8 mouse cellular contexts compared by ENCODE assay signal in genomic region chr5:43232480-43233315, GRCm38 (mm10). TPM values are rescaled to one million over a fixed set of nuclear protein-coding genes. Genes with fewer than 3 reads are reported as not detected.
DNase-seq lines count a peak whose midpoint lies in the region; ATAC-seq and TF ChIP-seq lines count a peak whose summit lies in the region.

Gene Cpeb2, plus strand, starts transcription at chr5:43233170.

- peaks cover 3% of the 10 kb centered on the region; the same call in 1 of the 2 replicates for H3K27me3 ChIP-seq in embryonic facial prominence, embryonic 15.5 days
- no peaks in the 10 kb centered on the region for H3K27me3 ChIP-seq in heart, embryonic 11.5 days (ENCODE audit: control insufficient read depth, insufficient read depth, low read length)
- H3K27me3 ChIP-seq in kidney, embryonic 16.5 days (ENCODE audit: insufficient read depth, low read length), result peaks cover 14% of the 10 kb centered on the region
- H3K27me3 ChIP-seq in liver, adult 2 months (ENCODE audit: control insufficient read depth, insufficient read depth, low read length), result no peaks in the 10 kb centered on the region
- no peaks in the 10 kb centered on the region for H3K27me3 ChIP-seq in myocyte (ENCODE audit: control insufficient read depth, insufficient read depth, insufficient read length)
- no peaks in the 10 kb centered on the region; the same call in 1 of the 2 replicates for H3K27me3 ChIP-seq in splenic B cell, adult 2 months (ENCODE audit: control insufficient read depth, insufficient read depth, low read length, poor library complexity, severe bottlenecking)

- H3K79me2 ChIP-seq in liver, adult 2 months (ENCODE audit: control insufficient read depth, insufficient read depth, low read length), result peaks cover 19% of the 10 kb centered on the region
- peaks cover 20% of the 10 kb centered on the region for H3K79me2 ChIP-seq in myocyte (ENCODE audit: control insufficient read depth, insufficient read depth)

- H3K4me3 ChIP-seq in embryonic facial prominence, embryonic 15.5 days (replicated peaks), result peak within 1 kb of the TSS; percentile 87
- H3K4me3 ChIP-seq in heart, embryonic 11.5 days (ENCODE audit: low read depth, low read length), result peak within 1 kb of the TSS; percentile 99
- H3K4me3 ChIP-seq in kidney, embryonic 16.5 days (ENCODE audit: low read length), result peak within 1 kb of the TSS; percentile 77
- peak within 1 kb of the TSS; percentile 84 for H3K4me3 ChIP-seq in liver, adult 2 months (ENCODE audit: insufficient read depth, low read depth, low read length)
- H3K4me3 ChIP-seq in myocyte, result peak within 1 kb of the TSS; percentile 43

- peak within 1 kb of the TSS; percentile 98 for H3ac ChIP-seq in myocyte (ENCODE audit: control insufficient read depth, insufficient read length)

- H3K9me3 ChIP-seq in embryonic facial prominence, embryonic 15.5 days (replicated peaks), result no peaks in the 10 kb centered on the region
- H3K9me3 ChIP-seq in heart, embryonic 11.5 days (replicated peaks; ENCODE audit: control insufficient read depth, low read length), result no peaks in the 10 kb centered on the region
- no peaks in the 10 kb centered on the region for H3K9me3 ChIP-seq in kidney, embryonic 16.5 days (ENCODE audit: low read length)

- peaks cover 5% of the 10 kb centered on the region; the same call in 1 of the 2 replicates for H3K4me1 ChIP-seq in embryonic facial prominence, embryonic 15.5 days
- no peaks in the 10 kb centered on the region for H3K4me1 ChIP-seq in heart, embryonic 11.5 days (ENCODE audit: control insufficient read depth, insufficient read depth, low read length)
- H3K4me1 ChIP-seq in kidney, embryonic 16.5 days (ENCODE audit: insufficient read depth, low read length), result peaks cover 3% of the 10 kb centered on the region; the same call in 1 of the 2 replicates
- H3K4me1 ChIP-seq in liver, adult 2 months (ENCODE audit: control insufficient read depth, insufficient read depth, low read length), result peaks cover 2% of the 10 kb centered on the region; the same call in 1 of the 2 replicates

- DNase-seq in 416B (ENCODE audit: low read depth), result peak; percentile 96
- DNase-seq in adrenal gland, postnatal 4 days (ENCODE audit: low spot score in 2 of 2), result peak; percentile 83 to 91
- peak; percentile 92 for DNase-seq in liver, adult 2 months (ENCODE audit: extremely low read depth, low read depth, low spot score)
- peak; percentile 90 for DNase-seq in splenic B cell, adult 2 months (ENCODE audit: low read depth, low spot score)

- no peak for TF ChIP-seq CTCF in liver, adult 2 months (IDR thresholded peaks at IDR 0.05; ENCODE audit: low read depth, low read length)

- peak within 1 kb of the TSS; percentile 98 for H3K4me2 ChIP-seq in embryonic facial prominence, embryonic 15.5 days (replicated peaks)
- H3K4me2 ChIP-seq in heart, embryonic 11.5 days, result peak within 1 kb of the TSS; percentile 87
- H3K4me2 ChIP-seq in kidney, embryonic 16.5 days (replicated peaks; ENCODE audit: low read depth, low read length), result peak within 1 kb of the TSS; percentile 98
- peak within 1 kb of the TSS; percentile 93 for H3K4me2 ChIP-seq in myocyte (ENCODE audit: low read depth)

- peak within 1 kb of the TSS; percentile 98 for H3K27ac ChIP-seq in embryonic facial prominence, embryonic 15.5 days (replicated peaks)
- peak within 1 kb of the TSS; percentile 100 for H3K27ac ChIP-seq in heart, embryonic 11.5 days (ENCODE audit: low read depth, low read length)
- peak within 1 kb of the TSS; percentile 92 for H3K27ac ChIP-seq in kidney, embryonic 16.5 days (ENCODE audit: low read length)
- H3K27ac ChIP-seq in liver, adult 2 months (replicated peaks; ENCODE audit: insufficient read depth, low read depth, low read length), result peak within 1 kb of the TSS; percentile 98

- H3K36me3 ChIP-seq in embryonic facial prominence, embryonic 15.5 days, result no peaks in the 10 kb centered on the region
- no peaks in the 10 kb centered on the region for H3K36me3 ChIP-seq in heart, embryonic 11.5 days (ENCODE audit: control insufficient read depth, insufficient read depth, low read length)
- no peaks in the 10 kb centered on the region for H3K36me3 ChIP-seq in kidney, embryonic 16.5 days (ENCODE audit: insufficient read depth, low read length)
- H3K36me3 ChIP-seq in liver, adult 2 months (ENCODE audit: control insufficient read depth, insufficient read depth, low read length), result no peaks in the 10 kb centered on the region; the same call in 1 of the 2 replicates
- H3K36me3 ChIP-seq in myocyte (ENCODE audit: control insufficient read depth, insufficient read depth), result no peaks in the 10 kb centered on the region
- H3K36me3 ChIP-seq in splenic B cell, adult 2 months (ENCODE audit: control insufficient read depth, insufficient read depth, low read length, poor library complexity, severe bottlenecking), result no peaks in the 10 kb centered on the region

- WGBS in embryonic facial prominence, embryonic 15.5 days, result under 1% methylated on average over 89 of the region's 89 CpGs
- under 1% methylated on average over 74 of the region's 89 CpGs for WGBS in heart, embryonic 11.5 days (ENCODE audit: insufficient replicate concordance)
- under 1% methylated on average over 57 of the region's 89 CpGs for WGBS in kidney, embryonic 16.5 days
- WGBS in liver, adult 2 months, result under 1% methylated on average over 89 of the region's 89 CpGs

- peak within 1 kb of the TSS; percentile 89 for H3K9ac ChIP-seq in embryonic facial prominence, embryonic 15.5 days
- peak within 1 kb of the TSS; percentile 99 for H3K9ac ChIP-seq in heart, embryonic 11.5 days (ENCODE audit: low read depth, low read length)
- H3K9ac ChIP-seq in kidney, embryonic 16.5 days (replicated peaks; ENCODE audit: low read length), result peak within 1 kb of the TSS; percentile 83
- peak within 1 kb of the TSS; percentile 99 for H3K9ac ChIP-seq in liver, adult 2 months (ENCODE audit: low read depth, low read length)

- peak; percentile 90 for ATAC-seq in embryonic facial prominence, embryonic 15.5 days (ENCODE audit: insufficient number of reproducible peaks, low FRiP score, low TSS enrichment, low read depth)
- peak; percentile 87 for ATAC-seq in heart, embryonic 11.5 days (replicated peaks; ENCODE audit: insufficient number of reproducible peaks, low FRiP score, low TSS enrichment)
- peak; percentile 97 for ATAC-seq in kidney, embryonic 16.5 days (ENCODE audit: low FRiP score, low TSS enrichment)

- peak; percentile 98 for TF ChIP-seq POLR2A in liver, adult 2 months (IDR thresholded peaks at IDR 0.05; ENCODE audit: extremely low read depth, insufficient read depth, low read length)
- peak; percentile 91 for TF ChIP-seq POLR2A in myocyte (IDR thresholded peaks at IDR 0.05; ENCODE audit: insufficient read length, low read depth)

TF ChIP-seq in myocyte, 11 proteins besides CTCF, POLR2A, EP300 and RAD21:
- TF ChIP-seq MYOD1 (IDR thresholded peaks at IDR 0.05; ENCODE audit: control insufficient read depth in 1 of 3, insufficient read length in 2 of 3, low read depth in 2 of 3) (peak in 1 of 3 experiments; percentile 25), MYOG (IDR thresholded peaks at IDR 0.05; ENCODE audit: control insufficient read depth in 1 of 3, insufficient read depth in 1 of 3, insufficient read length in 2 of 3, low read depth in 2 of 3) (peak in 1 of 3 experiments; percentile 9), POLR2AphosphoS2 (IDR thresholded peaks at IDR 0.05; ENCODE audit: insufficient read length, low read depth) (peak; percentile 98), SRF (IDR thresholded peaks at IDR 0.05; ENCODE audit: control insufficient read depth, insufficient read length, low read depth) (no peak), E2F4 (IDR thresholded peaks at IDR 0.05; ENCODE audit: insufficient read depth) (no peak), TCF12 (IDR thresholded peaks at IDR 0.05; ENCODE audit: insufficient read depth, poor library complexity, severe bottlenecking) (no peak), TCF3 (IDR thresholded peaks at IDR 0.05; ENCODE audit: insufficient read length, low read depth) (no peak), USF1 (IDR thresholded peaks at IDR 0.05; ENCODE audit: low read depth) (peak; percentile 87)

RNA-seq across cellular contexts. Expression of gene Cpeb2, which starts in this region (rescaled TPM):
- total RNA-seq in adrenal gland, postnatal 4 days (2021), result 10 to 100 TPM; 19.7 to 20.4 TPM
- polyA plus RNA-seq in embryonic facial prominence, embryonic 15.5 days (2015; fragmentation: Nextera tagmentation; extraction: Ambion mirVana), result 3.8 and 4.9 TPM in 2 replicates
- polyA plus RNA-seq in heart, embryonic 11.5 days (2014; fragmentation: Nextera tagmentation; extraction: Ambion mirVana), result 6.3 and 7.2 TPM in 2 replicates
- 1.4 and 1.5 TPM in 2 replicates for polyA plus RNA-seq in kidney, embryonic 16.5 days (2015; fragmentation: Nextera tagmentation; extraction: Ambion mirVana)
- total RNA-seq in liver, adult 2 months (2014; rRNA removed), result 23.5 and 30.3 TPM in 2 replicates
- 4.4 and 6.3 TPM in 2 replicates for polyA plus RNA-seq in liver, adult 2 months (2012; rRNA removed)
- 3.4 TPM for polyA plus RNA-seq in myocyte (2012; fragmentation: generic; extraction: Trizol)

Comparison
In these comparisons a context has a peak if more than half of its experiments do, and no peak if none do; other contexts are left out.
1. Peak in every context shown above with its lines: DNase-seq, ATAC-seq, H3K4me3 ChIP-seq and H3K27ac ChIP-seq.
2. H3K4me3 ChIP-seq: peak in every context shown above with its lines; median percentile 99 in heart, embryonic 11.5 days; 87 in embryonic facial prominence, embryonic 15.5 days; 84 in liver, adult 2 months; 77 in kidney, embryonic 16.5 days; 43 in myocyte.